Mouse (Mus musculus) liver, embryonic 12.5 days (tissue): ENCODE measurements at regions not wholly inside any gene's neighbourhood (a gene's known extent, or its start where the extent isn't known, plus 50 kb on each side); places are given as distances from the start of the nearest gene placed in this dataset.

ENCODE experiments used
- ATAC-seq: fragments of 200-750 bp; cut with Nextera tagmentation; 2 replicates; pipeline ENCODE4 v1.8.0; 2017; ENCODE audit warnings: moderate number of reproducible peaks, mild to moderate bottlenecking, moderate library complexity
- H3K27ac ChIP-seq: fragments of 300-500 bp; sonication (generic); 2 replicates; pipeline ENCODE4 v1.5.1; 2016; ENCODE audit warnings: mild to moderate bottlenecking
- H3K27me3 ChIP-seq: fragments of 300-500 bp; sonication (generic); replicated peaks from 2 replicates; pipeline ENCODE4 v1.6.1; 2016; ENCODE audit warnings: mild to moderate bottlenecking, moderate library complexity
- H3K36me3 ChIP-seq: fragments of 300-500 bp; sonication (generic); 2 replicates; pipeline ENCODE4 v1.6.1; 2016; ENCODE audit warnings: mild to moderate bottlenecking, moderate library complexity
- H3K4me1 ChIP-seq: fragments of 300-500 bp; sonication (generic); 2 replicates; pipeline ENCODE4 v1.6.1; 2016
- H3K4me2 ChIP-seq: fragments of 300-500 bp; sonication (generic); 2 replicates; pipeline ENCODE4 v1.6.1; 2016; ENCODE audit warnings: mild to moderate bottlenecking, moderate library complexity
- H3K4me3 ChIP-seq: fragments of 300-500 bp; sonication (generic); 2 replicates; pipeline ENCODE4 v1.5.1; 2016; ENCODE audit warnings: mild to moderate bottlenecking, moderate library complexity
- H3K9ac ChIP-seq: fragments of 300-500 bp; sonication (generic); 2 replicates; pipeline ENCODE4 v1.6.1; 2016; ENCODE audit warnings: mild to moderate bottlenecking, moderate library complexity
- H3K9me3 ChIP-seq: fragments of 300-500 bp; sonication (generic); replicated peaks from 2 replicates; pipeline ENCODE4 v1.6.1; 2016; ENCODE audit warnings: mild to moderate bottlenecking, moderate library complexity
- WGBS: fragments of 180-500 bp; shearing (Covaris S2); methylation state at CpG from one replicate; pipeline ENCODE4 v1.1.7; 2016; ENCODE audit not compliant: insufficient replicate concordance; 5-methylcytosine and 5-hydroxymethylcytosine counted together

DNA sequence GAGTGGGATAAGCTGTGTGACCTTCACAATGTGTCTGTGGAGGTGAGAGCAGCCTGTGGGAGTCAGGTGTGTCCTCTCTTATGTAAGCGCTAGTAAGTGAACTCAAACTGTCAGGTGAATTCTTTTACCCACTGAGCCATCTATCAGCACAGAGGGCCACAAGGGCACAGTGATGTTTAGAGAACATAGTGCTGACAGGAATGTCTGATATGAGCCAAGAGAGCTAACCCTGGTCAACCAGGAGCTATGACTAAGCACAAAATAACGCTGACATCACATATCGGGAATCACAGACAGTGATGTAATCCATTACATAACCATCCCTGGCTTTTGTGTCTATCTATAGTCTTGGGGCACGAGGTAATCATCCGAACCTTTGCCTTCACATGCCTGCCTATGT is 669.4 kb upstream of the Tbl1xr1 start:
- H3K9ac ChIP-seq = no peak overlapping the region
- H3K9me3 ChIP-seq = no peaks in the 10 kb centered on the region
- H3K4me2 ChIP-seq = no peak overlapping the region
- WGBS = 78% methylated on average over 5 of the region's 5 CpGs
- H3K27ac ChIP-seq = no peak overlapping the region
- H3K4me1 ChIP-seq = no peaks in the 10 kb centered on the region
- no peak overlapping the region for H3K4me3 ChIP-seq
- no peaks in the 10 kb centered on the region for H3K36me3 ChIP-seq
- H3K27me3 ChIP-seq = no peaks in the 10 kb centered on the region
- no peak for ATAC-seq

DNA sequence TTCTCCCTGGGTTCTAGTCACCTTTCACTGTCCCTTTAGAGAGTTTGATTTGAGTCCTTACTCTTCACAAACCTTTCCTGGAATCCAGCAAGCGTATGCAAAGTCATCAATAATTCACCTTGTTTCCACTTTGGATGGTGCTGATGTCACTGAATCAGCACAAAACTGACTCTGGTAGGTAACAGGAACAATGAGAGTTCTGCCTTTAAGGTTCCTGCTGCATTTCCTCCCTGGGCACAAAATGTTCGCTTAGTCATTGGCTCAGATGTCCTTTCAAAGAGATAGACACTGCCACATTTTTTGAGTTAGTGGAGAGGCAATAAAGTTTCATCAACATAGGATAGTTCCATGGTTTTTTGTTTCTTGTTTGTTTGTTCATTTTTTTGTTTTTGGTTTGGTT is 664.4 kb upstream of the Tbl1xr1 start:
- no peak for ATAC-seq
- Histone ChIP-seq H3K27ac (no peak overlapping the region), H3K9ac (no peak overlapping the region), H3K36me3 (no peaks in the 10 kb centered on the region), H3K4me3 (no peak overlapping the region), H3K4me1 (no peaks in the 10 kb centered on the region), H3K27me3 (no peaks in the 10 kb centered on the region), H3K4me2 (no peak overlapping the region), H3K9me3 (no peaks in the 10 kb centered on the region)
- WGBS = 48% methylated on average over 2 of the region's 2 CpGs

DNA sequence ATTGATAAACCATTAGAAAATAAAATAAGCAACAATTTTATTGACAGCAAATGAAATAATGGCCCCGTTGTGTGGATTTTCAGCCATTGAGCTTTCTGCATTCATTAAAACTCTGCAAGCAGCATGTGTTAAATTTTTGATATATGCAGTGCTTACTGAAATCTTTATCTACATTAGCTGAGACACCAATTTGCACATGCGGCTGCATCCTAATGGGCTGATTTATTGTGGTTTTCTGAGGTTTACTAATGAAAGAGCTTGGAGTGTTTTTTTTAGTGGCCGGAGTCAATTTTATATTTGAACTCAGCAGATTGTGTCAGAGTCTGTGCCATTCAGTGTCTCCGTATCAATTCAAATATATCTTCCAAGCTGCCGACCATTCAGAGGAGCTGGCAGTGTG is 653.3 kb upstream of the Tbl1xr1 start:
- H3K27me3 ChIP-seq = no peaks in the 10 kb centered on the region
- H3K27ac ChIP-seq = no peak overlapping the region
- ATAC-seq = no peak
- no peaks in the 10 kb centered on the region for H3K9me3 ChIP-seq
- WGBS = 76% methylated on average over 5 of the region's 5 CpGs
- H3K9ac ChIP-seq = no peak overlapping the region
- H3K4me3 ChIP-seq = no peak overlapping the region
- no peaks in the 10 kb centered on the region for H3K4me1 ChIP-seq
- H3K4me2 ChIP-seq = no peak overlapping the region
- H3K36me3 ChIP-seq = no peaks in the 10 kb centered on the region

DNA sequence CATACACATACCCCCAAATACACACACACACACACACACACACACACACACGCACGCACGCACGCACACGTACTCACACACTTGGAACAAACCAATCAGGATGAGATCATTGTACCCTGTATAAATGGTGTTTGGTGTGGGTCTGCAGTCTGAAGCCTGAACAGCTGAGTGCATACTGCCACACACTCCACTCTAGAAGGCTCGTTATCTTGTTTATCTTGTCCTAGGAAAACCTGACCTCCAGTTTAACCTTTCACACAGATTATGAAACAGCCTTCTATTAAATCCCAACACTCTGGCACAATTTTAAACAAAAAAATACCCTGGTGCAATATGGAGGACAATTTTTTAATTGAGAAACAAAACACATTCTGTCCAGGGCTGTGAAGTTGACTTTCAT is 649.9 kb upstream of the Tbl1xr1 start:
- Histone ChIP-seq H3K4me2 (no peak overlapping the region), H3K36me3 (no peaks in the 10 kb centered on the region), H3K9ac (no peak overlapping the region), H3K4me1 (no peaks in the 10 kb centered on the region), H3K9me3 (no peaks in the 10 kb centered on the region), H3K27me3 (no peaks in the 10 kb centered on the region), H3K27ac (no peak overlapping the region), H3K4me3 (no peak overlapping the region)
- WGBS = 73% methylated on average over 6 of the region's 6 CpGs
- ATAC-seq = no peak

DNA sequence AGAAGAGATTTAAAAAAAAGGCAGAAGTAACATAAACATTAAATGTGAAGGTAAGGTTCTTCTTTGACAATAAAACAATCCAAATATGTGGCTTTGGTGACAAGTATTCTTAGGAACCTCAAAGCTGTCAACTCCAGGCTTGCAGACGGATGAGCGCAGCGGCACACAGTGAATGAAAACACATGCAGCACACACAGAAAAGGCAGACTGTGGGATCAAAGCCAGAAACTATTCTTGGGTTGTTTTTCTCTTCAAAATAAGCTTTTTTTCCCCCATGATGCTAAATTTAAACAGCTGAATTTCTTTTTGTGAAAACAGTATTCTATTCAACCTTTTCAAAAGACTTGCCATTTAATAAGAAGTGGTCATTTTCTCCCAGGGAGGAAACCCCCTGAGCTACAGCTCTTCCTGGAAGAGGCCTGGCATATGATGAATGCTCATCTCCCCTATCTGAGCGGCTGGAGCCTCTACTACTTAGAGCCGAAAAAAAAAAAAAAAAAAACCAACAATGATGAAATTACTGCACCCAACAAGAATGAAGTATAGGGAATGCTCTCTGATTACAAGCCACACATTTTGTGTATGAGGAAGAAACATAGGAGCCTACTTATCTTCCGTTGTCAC is 648.9 kb upstream of the Tbl1xr1 start:
- 53% methylated on average over 6 of the region's 6 CpGs for WGBS
- no peaks in the 10 kb centered on the region for H3K27me3 ChIP-seq
- no peak overlapping the region for H3K9ac ChIP-seq
- no peaks in the 10 kb centered on the region for H3K36me3 ChIP-seq
- no peak overlapping the region for H3K27ac ChIP-seq
- H3K4me3 ChIP-seq = no peak overlapping the region
- no peaks in the 10 kb centered on the region for H3K9me3 ChIP-seq
- H3K4me1 ChIP-seq = no peaks in the 10 kb centered on the region
- ATAC-seq = no peak
- no peak overlapping the region for H3K4me2 ChIP-seq

DNA sequence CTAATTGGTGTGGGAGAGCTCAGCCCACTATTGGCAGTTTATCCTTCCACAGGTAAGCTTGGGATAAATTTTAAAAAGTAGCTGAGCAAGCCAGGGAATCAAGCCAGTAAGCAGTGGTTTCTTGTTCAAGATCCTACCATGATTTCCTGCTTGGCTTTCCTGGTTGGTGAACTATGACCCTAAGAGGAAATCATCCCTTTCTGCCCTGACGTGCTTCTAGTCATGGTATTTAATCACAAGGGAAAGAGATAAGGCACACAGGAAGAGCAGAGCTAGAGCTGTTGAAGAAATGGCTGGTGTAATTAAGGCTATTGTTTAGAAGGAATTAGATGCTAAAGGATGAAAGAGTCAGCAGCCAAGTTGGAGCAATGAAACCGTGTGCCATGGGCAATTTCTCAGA is 648.3 kb upstream of the Tbl1xr1 start:
- Histone ChIP-seq H3K9me3 (no peaks in the 10 kb centered on the region), H3K27ac (no peak overlapping the region), H3K36me3 (no peaks in the 10 kb centered on the region), H3K27me3 (no peaks in the 10 kb centered on the region), H3K9ac (no peak overlapping the region), H3K4me3 (no peak overlapping the region), H3K4me2 (no peak overlapping the region), H3K4me1 (no peaks in the 10 kb centered on the region)
- no peak for ATAC-seq
- 16% methylated on average over 2 of the region's 2 CpGs for WGBS

DNA sequence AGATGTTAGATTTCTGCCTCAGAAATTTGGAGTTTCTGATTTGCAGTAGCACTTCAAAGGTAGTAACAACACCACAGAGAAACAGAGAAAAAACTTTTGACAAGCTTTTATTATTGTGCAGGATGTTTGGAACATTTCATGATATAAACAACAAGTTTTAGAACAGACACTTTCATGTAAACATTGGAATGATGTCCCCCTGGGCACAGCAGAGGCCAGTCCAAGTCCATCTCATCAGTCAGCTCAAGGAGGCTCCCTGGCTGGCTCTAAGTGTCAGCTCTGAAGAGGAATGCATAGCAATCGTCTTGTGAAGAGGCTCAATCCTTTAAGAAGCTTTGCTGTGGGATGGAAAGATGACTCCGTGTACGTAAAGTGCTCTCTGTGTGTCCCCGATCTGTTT is 612.2 kb upstream of the Tbl1xr1 start:
- Histone ChIP-seq H3K27me3 (no peaks in the 10 kb centered on the region), H3K4me3 (no peak overlapping the region), H3K4me2 (no peak overlapping the region), H3K36me3 (no peaks in the 10 kb centered on the region), H3K4me1 (no peaks in the 10 kb centered on the region), H3K27ac (no peak overlapping the region), H3K9ac (no peak overlapping the region), H3K9me3 (no peaks in the 10 kb centered on the region)
- ATAC-seq = no peak
- WGBS = 62% methylated on average over 4 of the region's 4 CpGs

DNA sequence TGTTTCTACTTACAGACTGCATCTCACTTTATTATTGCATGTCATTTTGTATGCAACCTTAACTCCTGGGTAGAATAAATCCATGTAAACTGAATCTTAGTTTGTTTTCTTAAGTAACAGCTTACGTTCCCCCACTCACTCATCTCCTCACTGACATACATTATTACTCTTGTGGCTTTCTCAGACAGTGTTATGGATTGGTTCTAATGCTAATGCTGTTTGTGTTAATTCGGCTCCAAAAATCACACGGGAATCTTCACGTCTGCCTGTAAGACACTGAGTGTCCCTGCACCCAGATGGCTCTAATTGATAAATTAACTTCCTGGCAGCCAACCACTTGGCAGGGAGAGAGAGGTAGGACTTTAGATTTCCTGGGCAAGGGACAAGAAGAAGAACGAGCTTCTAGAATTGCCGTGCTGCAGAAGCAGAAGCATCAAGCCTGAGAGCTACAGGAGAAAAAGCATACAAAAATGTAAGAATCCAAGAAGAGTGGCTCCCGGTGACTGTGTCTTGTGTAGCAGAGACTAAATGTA is 610.3 kb upstream of the Tbl1xr1 start:
- Histone ChIP-seq H3K9me3 (no peaks in the 10 kb centered on the region), H3K9ac (no peak overlapping the region), H3K4me3 (no peak overlapping the region), H3K4me2 (no peak overlapping the region), H3K4me1 (no peaks in the 10 kb centered on the region), H3K36me3 (no peaks in the 10 kb centered on the region), H3K27me3 (no peaks in the 10 kb centered on the region), H3K27ac (no peak overlapping the region)
- 38% methylated on average over 7 of the region's 7 CpGs for WGBS
- ATAC-seq = no peak

DNA sequence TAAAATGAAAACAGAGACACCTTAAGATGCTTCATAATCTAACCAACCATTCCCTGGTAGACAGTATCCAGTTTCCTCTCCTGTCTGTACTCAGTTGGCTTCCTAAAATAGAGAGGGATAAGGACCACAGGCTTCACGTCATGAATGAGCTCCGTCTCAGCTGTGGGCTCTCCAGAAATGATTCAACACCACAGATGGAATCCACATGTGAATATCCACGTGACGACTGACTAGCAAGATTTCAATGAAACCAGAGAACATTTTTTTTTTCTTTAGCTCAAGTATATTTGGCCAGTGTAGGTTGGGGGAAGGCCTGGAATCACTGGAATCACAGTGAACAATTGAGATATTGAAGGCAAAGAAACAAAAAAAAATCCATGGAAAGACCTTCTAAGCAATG is 599.1 kb upstream of the Tbl1xr1 start:
- Histone ChIP-seq H3K4me2 (no peak overlapping the region), H3K27ac (no peak overlapping the region), H3K27me3 (no peaks in the 10 kb centered on the region), H3K4me1 (no peaks in the 10 kb centered on the region), H3K9me3 (no peaks in the 10 kb centered on the region), H3K9ac (no peak overlapping the region), H3K4me3 (no peak overlapping the region), H3K36me3 (no peaks in the 10 kb centered on the region)
- WGBS = 68% methylated on average over 4 of the region's 4 CpGs
- no peak for ATAC-seq

DNA sequence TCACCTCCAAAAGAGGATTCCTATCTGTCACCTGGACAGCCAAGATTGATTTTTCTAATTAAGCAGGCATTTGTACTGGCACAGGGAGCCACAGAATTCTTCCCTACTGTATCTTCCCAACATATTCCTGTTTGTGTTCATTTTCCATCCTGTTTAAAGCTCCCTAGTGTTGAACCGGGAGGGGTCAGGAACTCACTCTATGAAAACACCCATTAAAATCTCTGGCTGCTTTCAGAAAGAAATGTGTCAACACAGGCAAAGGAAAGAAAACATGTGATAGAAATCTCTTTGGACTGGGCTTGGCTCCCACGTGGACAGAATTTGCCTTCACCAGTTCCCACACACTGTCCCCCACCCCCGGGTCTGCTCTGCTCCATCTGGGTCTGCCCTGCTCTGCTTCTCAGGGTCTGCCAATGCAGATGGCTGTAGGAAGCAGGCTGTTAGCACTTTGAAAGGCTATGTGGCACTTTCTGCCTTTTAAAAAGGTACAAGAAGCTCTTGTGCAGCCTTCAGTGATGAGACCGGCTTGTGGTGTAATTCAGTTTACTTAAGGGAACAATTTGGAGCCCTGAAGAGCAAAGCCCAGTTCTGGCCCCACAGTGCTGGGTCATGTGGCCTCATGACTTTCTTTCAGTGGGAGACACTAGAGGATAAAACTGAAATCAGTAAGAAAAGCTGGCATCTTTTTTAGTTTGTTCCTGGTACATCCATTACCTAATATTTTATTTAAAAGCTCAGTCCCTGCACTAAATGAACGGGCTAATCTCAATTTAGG is 597.2 kb upstream of the Tbl1xr1 start:
- ATAC-seq = no peak
- Histone ChIP-seq H3K9ac (no peak overlapping the region), H3K4me1 (no peaks in the 10 kb centered on the region), H3K36me3 (no peaks in the 10 kb centered on the region), H3K9me3 (no peaks in the 10 kb centered on the region), H3K4me2 (no peak overlapping the region), H3K27me3 (no peaks in the 10 kb centered on the region), H3K4me3 (no peak overlapping the region), H3K27ac (no peak overlapping the region)
- WGBS = 39% methylated on average over 5 of the region's 5 CpGs

DNA sequence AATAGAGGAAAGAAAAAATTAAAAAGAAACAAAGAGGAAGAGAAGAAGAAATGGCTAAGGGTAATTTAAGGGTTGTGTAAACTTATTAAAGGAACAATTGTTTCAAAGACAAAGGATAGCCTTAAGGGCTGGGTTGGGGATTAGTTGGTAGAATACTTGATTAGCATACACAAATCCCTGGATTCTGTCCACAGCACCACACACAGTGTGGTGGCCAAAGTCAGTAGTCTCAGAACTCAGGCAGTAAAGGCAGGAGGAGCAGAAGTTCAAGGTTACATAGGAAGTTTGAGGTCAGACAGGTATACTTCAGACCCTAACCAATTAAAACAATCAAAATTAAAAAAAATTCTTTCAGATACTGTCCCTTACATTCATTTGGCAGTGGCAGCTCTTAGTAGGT is 596.6 kb upstream of the Tbl1xr1 start:
- ATAC-seq = no peak
- H3K4me1 ChIP-seq = no peaks in the 10 kb centered on the region
- no peaks in the 10 kb centered on the region for H3K27me3 ChIP-seq
- H3K9ac ChIP-seq = no peak overlapping the region
- no peak overlapping the region for H3K4me2 ChIP-seq
- no peaks in the 10 kb centered on the region for H3K36me3 ChIP-seq
- no peak overlapping the region for H3K4me3 ChIP-seq
- H3K27ac ChIP-seq = no peak overlapping the region
- H3K9me3 ChIP-seq = no peaks in the 10 kb centered on the region

DNA sequence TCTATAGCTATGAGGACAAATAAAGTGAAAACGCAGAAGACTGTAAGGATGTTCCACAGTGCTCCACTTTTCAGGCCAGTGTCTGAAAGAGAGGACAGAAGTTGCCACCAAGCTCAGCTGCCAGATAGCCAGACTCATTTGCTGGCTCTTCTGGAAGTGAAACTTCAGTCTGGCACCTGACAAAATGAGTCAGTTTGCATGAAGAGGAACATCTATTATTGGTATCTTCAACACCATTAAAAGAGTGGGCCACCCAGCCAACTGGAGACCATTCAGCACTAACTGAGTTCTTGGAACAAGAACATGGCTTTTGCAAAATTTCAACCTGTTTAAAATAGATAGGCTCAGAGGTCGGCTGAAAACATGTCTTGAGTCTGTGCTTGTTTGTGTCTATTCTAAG is 592.4 kb upstream of the Tbl1xr1 start:
- H3K27ac ChIP-seq = no peak overlapping the region
- H3K4me1 ChIP-seq = no peaks in the 10 kb centered on the region
- no peaks in the 10 kb centered on the region for H3K36me3 ChIP-seq
- 70% methylated on average over 2 of the region's 2 CpGs for whole genome bisulfite sequencing
- H3K4me2 ChIP-seq = no peak overlapping the region
- no peaks in the 10 kb centered on the region for H3K27me3 ChIP-seq
- H3K9me3 ChIP-seq = no peaks in the 10 kb centered on the region
- ATAC-seq = no peak
- H3K4me3 ChIP-seq = no peak overlapping the region
- no peak overlapping the region for H3K9ac ChIP-seq

DNA sequence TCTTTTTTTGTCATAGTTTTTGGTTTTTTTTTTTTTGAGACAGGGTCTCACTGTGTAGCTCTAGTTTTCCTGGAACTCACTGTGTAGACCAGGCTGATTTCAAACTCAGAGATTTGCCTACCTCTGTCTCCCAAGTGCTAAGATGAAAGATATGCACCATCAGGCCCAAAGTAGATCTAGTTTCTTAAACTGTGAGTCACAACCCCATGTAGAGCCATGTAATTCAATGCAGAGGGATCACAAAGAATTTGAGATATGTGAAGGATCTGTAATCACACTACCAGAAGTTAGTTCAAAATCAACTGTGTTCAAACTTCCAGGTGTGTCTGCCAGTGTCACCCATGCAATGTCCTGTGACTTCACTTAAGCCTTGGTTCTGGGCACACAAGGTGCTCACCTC is 591.0 kb upstream of the Tbl1xr1 start:
- Histone ChIP-seq H3K36me3 (no peaks in the 10 kb centered on the region), H3K27ac (no peak overlapping the region), H3K9ac (no peak overlapping the region), H3K4me2 (no peak overlapping the region), H3K27me3 (no peaks in the 10 kb centered on the region), H3K4me1 (no peaks in the 10 kb centered on the region), H3K9me3 (no peaks in the 10 kb centered on the region), H3K4me3 (no peak overlapping the region)
- ATAC-seq = no peak
